Mouse (Mus musculus): ENCODE measurements at regions not wholly inside any gene's neighbourhood (a gene's known extent, or its start where the extent isn't known, plus 50 kb on each side); places are given as distances from the start of the nearest gene placed in this dataset.

DNA sequence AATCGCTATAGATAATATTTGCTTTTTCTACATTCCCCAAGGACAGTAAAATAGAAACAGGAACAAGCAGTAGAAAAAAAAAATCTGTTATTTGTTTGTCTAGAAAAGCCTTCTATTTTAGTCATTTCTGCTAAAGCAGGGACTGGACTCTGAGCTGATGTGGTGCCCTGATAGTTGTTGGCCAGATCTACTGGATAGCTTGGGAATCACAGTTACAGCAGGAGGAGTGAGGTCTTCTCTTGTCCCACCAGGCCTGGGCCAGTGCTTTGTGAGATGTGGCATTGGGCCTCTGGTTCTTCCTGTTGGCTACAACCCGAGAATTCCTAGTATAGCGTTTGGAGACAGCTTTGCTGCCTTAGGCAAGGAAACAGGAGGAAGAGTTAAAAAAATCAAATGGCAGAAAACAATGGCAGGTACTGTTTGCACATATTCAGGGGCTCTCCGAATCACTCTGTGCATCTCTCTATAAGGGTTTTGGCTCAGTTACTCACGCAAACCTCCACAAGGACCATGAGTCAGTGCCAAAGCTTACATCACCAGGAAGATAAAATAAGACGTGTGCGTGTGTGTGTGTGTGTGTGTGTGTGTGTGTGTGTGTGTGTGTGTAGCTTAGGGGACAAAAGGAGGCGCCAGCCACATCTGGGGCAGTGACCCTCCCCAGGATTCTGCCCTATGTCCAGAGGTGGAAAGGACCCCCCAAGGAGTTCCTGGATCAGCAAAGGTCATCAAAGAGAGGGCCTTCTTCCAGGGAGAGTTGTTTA is 248.1 kb downstream of the Itga8 start:
- TF ChIP-seq CTCF (IDR thresholded peaks at IDR 0.05; ENCODE audit: low read depth, low read length) (no peak), POLR2A (IDR thresholded peaks at IDR 0.05; ENCODE audit: extremely low read depth, insufficient read depth, low read length) (no peak)

Data from liver, adult 2 months (tissue).